ENCODE assay signal across 11 mouse cellular contexts in the genomic region with DNA sequence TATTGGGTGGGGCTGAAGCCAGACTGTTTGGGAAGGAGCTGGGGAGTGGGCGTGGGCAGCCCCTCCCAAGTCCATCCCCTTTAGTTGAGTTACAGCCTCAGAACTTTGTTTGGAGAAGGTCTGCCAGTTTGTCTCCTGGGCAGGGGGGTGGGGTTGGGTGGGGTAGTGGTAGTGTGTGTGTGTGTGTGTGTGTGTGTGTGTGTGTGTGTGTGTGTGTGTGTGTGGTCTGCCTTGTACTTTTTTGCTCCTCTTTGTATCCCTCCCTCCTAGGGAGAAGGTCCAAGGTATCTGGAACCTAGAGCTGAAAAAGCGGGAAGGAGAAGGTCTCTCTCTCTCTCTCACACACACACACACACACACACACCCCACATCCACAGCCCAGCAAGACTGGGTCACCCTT. TPM values are rescaled to one million over a fixed set of nuclear protein-coding genes. Genes with fewer than 3 reads are reported as not detected.
DNase-seq lines count a peak whose midpoint lies in the region; ATAC-seq and TF ChIP-seq lines count a peak whose summit lies in the region.
"Had no signal": no experiment of that assay in that cellular context is flagged by ENCODE, and none has a peak within 500 bp of the region (broad histone marks: within the 10 kb centered on the region; RNA-seq: fewer than 3 reads in every experiment).

Gene Best2, minus strand, starts transcription at position 101 of the 400 bp plus-strand sequence.

- 0 out of 2 replicates have a peak within 1 kb of the TSS, but pooled peaks have one; percentile 31 for H3K9ac ChIP-seq in embryonic facial prominence, embryonic 15.5 days
- no peak within 1 kb of the TSS for H3K9ac ChIP-seq in intestine, postnatal 0 days (ENCODE audit: low read depth, low read length)
- H3K9ac ChIP-seq in neural tube, embryonic 13.5 days = peak within 1 kb of the TSS; percentile 65

- H3K36me3 ChIP-seq in embryonic facial prominence, embryonic 15.5 days = peaks cover 23% of the 10 kb centered on the region
- peaks cover 20% of the 10 kb centered on the region for H3K36me3 ChIP-seq in intestine, postnatal 0 days (ENCODE audit: control insufficient read depth, insufficient read depth)
- peaks cover 28% of the 10 kb centered on the region for H3K36me3 ChIP-seq in neural tube, embryonic 13.5 days

- TF ChIP-seq CTCF in left cerebral cortex, adult 2 months (IDR thresholded peaks at IDR 0.05) = no peak
- TF ChIP-seq CTCF in intestine, postnatal 0 days (IDR thresholded peaks at IDR 0.05; ENCODE audit: low read depth) = no peak

- intact Hi-C loops in left cerebral cortex, adult 2 months (cut with DNase I) = no loop called here
- intact Hi-C loops in left cerebral cortex, postnatal 4 days (cut with DNase I) = no loop called here

- H3K27me3 ChIP-seq in embryonic facial prominence, embryonic 15.5 days = peaks cover 39% of the 10 kb centered on the region
- H3K27me3 ChIP-seq in intestine, postnatal 0 days (replicated peaks; ENCODE audit: control insufficient read depth, insufficient read depth, low read length) = peaks cover 25% of the 10 kb centered on the region
- peaks cover 51% of the 10 kb centered on the region for H3K27me3 ChIP-seq in neural tube, embryonic 13.5 days

- H3K4me2 ChIP-seq in embryonic facial prominence, embryonic 15.5 days (replicated peaks) = peak within 1 kb of the TSS; percentile 67
- peak within 1 kb of the TSS; percentile 65 for H3K4me2 ChIP-seq in intestine, postnatal 0 days (replicated peaks; ENCODE audit: low read depth)
- H3K4me2 ChIP-seq in neural tube, embryonic 13.5 days = peak within 1 kb of the TSS; percentile 64

- no peak within 1 kb of the TSS for H3K27ac ChIP-seq in left cerebral cortex, adult 2 months
- no peak within 1 kb of the TSS for H3K27ac ChIP-seq in embryonic facial prominence, embryonic 15.5 days (replicated peaks)
- no peak within 1 kb of the TSS for H3K27ac ChIP-seq in intestine, postnatal 0 days (ENCODE audit: low read depth, low read length)
- no peak within 1 kb of the TSS for H3K27ac ChIP-seq in neural tube, embryonic 13.5 days (replicated peaks)

- ATAC-seq in embryonic facial prominence, embryonic 15.5 days (ENCODE audit: insufficient number of reproducible peaks, low FRiP score, low TSS enrichment, low read depth) = no peak
- ATAC-seq in intestine, postnatal 0 days = no peak
- ATAC-seq in neural tube, embryonic 13.5 days (ENCODE audit: low read depth) = no peak
- ATAC-seq in erythroid progenitor cell, adult 5-6 weeks (replicated peaks; ENCODE audit: low FRiP score, poor library complexity, severe bottlenecking) = no peak
- ATAC-seq: Patski had no signal

- H3K9me3 ChIP-seq in embryonic facial prominence, embryonic 15.5 days (replicated peaks) = no peaks in the 10 kb centered on the region
- H3K9me3 ChIP-seq in intestine, postnatal 0 days (ENCODE audit: control insufficient read depth) = no peaks in the 10 kb centered on the region
- H3K9me3 ChIP-seq in neural tube, embryonic 13.5 days = no peaks in the 10 kb centered on the region

- peak within 1 kb of the TSS; percentile 55 for H3K4me3 ChIP-seq in left cerebral cortex, adult 2 months
- H3K4me3 ChIP-seq in embryonic facial prominence, embryonic 15.5 days (replicated peaks) = peak within 1 kb of the TSS; percentile 39
- H3K4me3 ChIP-seq in intestine, postnatal 0 days (ENCODE audit: low read depth, low read length) = peak within 1 kb of the TSS; percentile 26
- H3K4me3 ChIP-seq in neural tube, embryonic 13.5 days = peak within 1 kb of the TSS; percentile 33

- 41% methylated on average over 2 of the region's 2 CpGs for WGBS in embryonic facial prominence, embryonic 15.5 days
- 46% methylated on average over 2 of the region's 2 CpGs for WGBS in intestine, postnatal 0 days
- 64% methylated on average over 2 of the region's 2 CpGs for WGBS in neural tube, embryonic 13.5 days

- no peak for DNase-seq in left cerebral cortex, adult 2 months (ENCODE audit: extremely low spot score in 1 of 2, low spot score in 2 of 2)
- DNase-seq in left cerebral cortex, postnatal 4 days = no peak
- no peak for DNase-seq in ovary, postnatal 36 days (ENCODE audit: low spot score)
- DNase-seq in urinary bladder, postnatal 14 days (ENCODE audit: low spot score) = no peak

- peaks cover 6% of the 10 kb centered on the region; the same call in 1 of the 2 replicates for H3K4me1 ChIP-seq in embryonic facial prominence, embryonic 15.5 days
- no peaks in the 10 kb centered on the region for H3K4me1 ChIP-seq in intestine, postnatal 0 days (replicated peaks; ENCODE audit: control insufficient read depth, insufficient read depth, low read length)
- peaks cover 9% of the 10 kb centered on the region; the same call in 1 of the 2 replicates for H3K4me1 ChIP-seq in neural tube, embryonic 13.5 days (replicated peaks)

RNA-seq across cellular contexts. Expression of gene Best2, which starts in this region (rescaled TPM):
- not detected for total RNA-seq in left cerebral cortex, adult 2 months (2021)
- total RNA-seq in left cerebral cortex, postnatal 4 days (2021) = not detected
- 0.93 and 2.0 TPM in 2 replicates for polyA plus RNA-seq in embryonic facial prominence, embryonic 15.5 days (2015; fragmentation: Nextera tagmentation; extraction: Ambion mirVana)
- 0.66 TPM in 1 of 2 replicates, not detected in the other for polyA plus RNA-seq in intestine, postnatal 0 days (2015; fragmentation: Nextera tagmentation; extraction: Ambion mirVana)
- polyA plus RNA-seq in neural tube, embryonic 13.5 days (2015; fragmentation: Nextera tagmentation; extraction: Ambion mirVana) = not detected in 2 replicates
- total RNA-seq in erythroid progenitor cell, adult 5-6 weeks (2015; ENCODE audit: low replicate concordance) = not detected in 2 replicates
- total RNA-seq in erythroid progenitor cell, adult 5-6 weeks (2017; ENCODE audit: low replicate concordance) = not detected in 2 replicates
- total RNA-seq: common myeloid progenitor, adult 5-6 weeks; layer of hippocampus, postnatal 14 days had no signal
